Mouse (Mus musculus) forebrain, embryonic 13.5 days (tissue): ENCODE measurements around the gene Prkag3. TPM values are rescaled to one million over a fixed set of nuclear protein-coding genes. Genes with fewer than 3 reads are reported as not detected.

ENCODE experiments used
- ATAC-seq: fragments of 200-750 bp; cut with Nextera tagmentation; 2 replicates; pipeline ENCODE4 v1.8.0; 2017
- H3K27ac ChIP-seq: fragments of 300-500 bp; sonication (generic); 2 replicates; pipeline ENCODE4 v1.5.1; 2015; ENCODE audit warnings: inconsistent platforms, mild to moderate bottlenecking, moderate library complexity
- H3K27me3 ChIP-seq: fragments of 300-500 bp; sonication (generic); 2 replicates; pipeline ENCODE4 v1.6.1; 2015; ENCODE audit warnings: mild to moderate bottlenecking, inconsistent platforms
- H3K36me3 ChIP-seq: fragments of 300-500 bp; sonication (generic); 2 replicates; pipeline ENCODE4 v1.6.1; 2015; ENCODE audit warnings: mild to moderate bottlenecking, inconsistent platforms; ENCODE audit not compliant: poor library complexity, severe bottlenecking
- H3K4me1 ChIP-seq: fragments of 300-500 bp; sonication (generic); 2 replicates; pipeline ENCODE4 v1.6.1; 2015; ENCODE audit warnings: inconsistent platforms
- H3K4me2 ChIP-seq: fragments of 300-500 bp; sonication (generic); 2 replicates; pipeline ENCODE4 v1.6.1; 2015; ENCODE audit warnings: inconsistent platforms, mild to moderate bottlenecking, moderate library complexity
- H3K4me3 ChIP-seq: fragments of 300-500 bp; sonication (generic); 2 replicates; pipeline ENCODE4 v1.5.1; 2015; ENCODE audit warnings: mild to moderate bottlenecking, inconsistent platforms
- H3K9ac ChIP-seq: fragments of 300-500 bp; sonication (generic); 2 replicates; pipeline ENCODE4 v1.6.1; 2015; ENCODE audit warnings: mild to moderate bottlenecking, inconsistent platforms
- H3K9me3 ChIP-seq: fragments of 300-500 bp; sonication (generic); replicated peaks from 2 replicates; pipeline ENCODE4 v1.6.1; 2016; ENCODE audit warnings: inconsistent platforms
- whole genome bisulfite sequencing: fragments of 180-500 bp; shearing (Covaris S2); methylation state at CpG from one replicate; pipeline ENCODE4 v1.1.7; 2015; 5-methylcytosine and 5-hydroxymethylcytosine counted together
- polyA plus RNA-seq: library from polyadenylated mRNA; unstranded; fragments of >200 nt; fragmentation: Nextera tagmentation; extraction: Ambion mirVana; gene quantifications from 2 replicates; pipeline ENCODE4 v1.2.1, GENCODE M21; 2015

Prkag3 gene
- polyA plus RNA-seq = not detected in 2 replicates

DNA sequence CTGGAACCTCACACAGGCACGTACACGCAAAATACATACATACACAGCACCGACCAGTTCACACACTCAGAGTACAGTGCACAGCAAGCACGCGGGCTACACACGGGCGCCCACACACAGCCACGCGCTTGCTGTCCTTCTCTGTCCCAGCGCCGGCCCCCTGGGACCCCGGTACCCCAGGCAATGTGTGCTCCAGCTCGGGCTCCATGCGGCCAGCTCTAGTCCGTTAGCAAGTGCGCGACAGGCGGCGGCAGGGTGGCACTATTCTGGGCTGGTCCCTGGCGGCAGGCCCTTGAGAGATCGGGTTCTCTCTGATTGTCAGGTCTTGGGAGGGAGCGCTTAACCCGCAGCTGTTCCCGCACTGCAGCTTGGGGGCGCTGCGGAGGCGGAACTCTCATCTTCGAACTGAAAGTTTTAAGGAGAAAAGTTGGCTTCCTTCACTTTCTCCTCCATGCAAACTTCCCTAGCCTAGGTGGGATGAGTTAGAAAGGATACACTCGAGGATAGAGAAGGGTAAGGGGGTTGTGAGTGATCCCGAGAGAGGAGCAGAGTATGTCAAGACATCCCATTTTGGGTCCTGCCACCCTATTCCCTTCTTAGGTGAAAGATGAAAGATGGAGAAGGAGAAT lies at the start of gene Prkag3:
Gene Prkag3 (minus strand): TSS at position 579 of the 629 bp plus-strand sequence.
- Histone ChIP-seq H3K9ac (0 out of 2 replicates have a peak within 1 kb of the TSS, but pooled peaks have one; percentile 34), H3K9me3 (no peaks in the 10 kb centered on the region), H3K27ac (no peak within 1 kb of the TSS), H3K36me3 (no peaks in the 10 kb centered on the region), H3K4me3 (peak within 1 kb of the TSS; percentile 25), H3K4me2 (peak within 1 kb of the TSS; percentile 53), H3K4me1 (peaks cover 5% of the 10 kb centered on the region; the same call in 1 of the 2 replicates), H3K27me3 (peaks cover 26% of the 10 kb centered on the region)
- no peak for ATAC-seq
- 12% methylated on average over 30 of the region's 30 CpGs for WGBS

- H3K9me3 ChIP-seq = no peaks in the 10 kb centered on the region
- H3K9ac ChIP-seq = no peak overlapping the region
- H3K4me3 ChIP-seq = no peak overlapping the region
- H3K36me3 ChIP-seq = no peaks in the 10 kb centered on the region
- ATAC-seq = peak; percentile 80
- H3K4me2 ChIP-seq = peak overlapping the region; percentile 16; the same call in 1 of the 2 replicates
- 5% methylated on average over 5 of the region's 5 CpGs for WGBS
- H3K4me1 ChIP-seq = peaks cover 66% of the 10 kb centered on the region
- H3K27me3 ChIP-seq = peaks cover 98% of the 10 kb centered on the region
- H3K27ac ChIP-seq = no peak overlapping the region
Measured at GRCm38 (mm10) chr1:74797459-74797858, 48.4 kb upstream of the Prkag3 start.

DNA sequence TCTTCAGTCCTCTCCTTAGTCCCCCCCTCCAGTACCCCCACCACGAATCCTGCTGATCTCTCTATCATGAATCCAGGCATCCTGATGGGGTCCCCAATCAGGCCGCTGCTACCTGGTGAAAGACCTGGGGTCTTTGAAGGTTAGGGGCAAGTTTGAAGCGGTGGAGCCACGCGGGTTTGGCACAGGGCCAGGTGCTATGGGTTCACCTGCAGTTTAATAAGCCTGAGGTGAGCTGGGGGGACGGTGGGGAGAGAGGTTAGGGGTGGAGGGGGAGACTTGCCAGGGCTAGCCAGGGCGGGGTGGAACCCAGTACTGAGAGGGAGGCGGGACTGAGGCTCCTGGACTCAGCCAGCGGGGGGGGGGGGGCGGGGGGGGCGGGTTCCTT lies 46.1 kb upstream of the Prkag3 start:
- peak overlapping the region; percentile 27 for H3K4me3 ChIP-seq
- H3K27me3 ChIP-seq = peaks cover 99% of the 10 kb centered on the region
- no peaks in the 10 kb centered on the region for H3K36me3 ChIP-seq
- peak overlapping the region; percentile 48 for H3K4me2 ChIP-seq
- no peak overlapping the region for H3K27ac ChIP-seq
- no peak for ATAC-seq
- WGBS = 2% methylated on average over 7 of the region's 11 CpGs
- peaks cover 67% of the 10 kb centered on the region for H3K4me1 ChIP-seq
- no peaks in the 10 kb centered on the region for H3K9me3 ChIP-seq
- no peak overlapping the region for H3K9ac ChIP-seq

GRCm38 (mm10) chr1:74794487-74795144 lies 45.6 kb upstream of the Prkag3 start:
- H3K27me3 ChIP-seq = peaks cover 99% of the 10 kb centered on the region
- peak overlapping the region; percentile 37; the same call in 1 of the 2 replicates for H3K9ac ChIP-seq
- under 1% methylated on average over 32 of the region's 38 CpGs for WGBS
- ATAC-seq = no peak
- H3K36me3 ChIP-seq = no peaks in the 10 kb centered on the region
- no peak overlapping the region for H3K27ac ChIP-seq
- H3K9me3 ChIP-seq = no peaks in the 10 kb centered on the region
- H3K4me2 ChIP-seq = peak overlapping the region; percentile 48
- peaks cover 65% of the 10 kb centered on the region for H3K4me1 ChIP-seq
- H3K4me3 ChIP-seq = peak overlapping the region; percentile 27

DNA sequence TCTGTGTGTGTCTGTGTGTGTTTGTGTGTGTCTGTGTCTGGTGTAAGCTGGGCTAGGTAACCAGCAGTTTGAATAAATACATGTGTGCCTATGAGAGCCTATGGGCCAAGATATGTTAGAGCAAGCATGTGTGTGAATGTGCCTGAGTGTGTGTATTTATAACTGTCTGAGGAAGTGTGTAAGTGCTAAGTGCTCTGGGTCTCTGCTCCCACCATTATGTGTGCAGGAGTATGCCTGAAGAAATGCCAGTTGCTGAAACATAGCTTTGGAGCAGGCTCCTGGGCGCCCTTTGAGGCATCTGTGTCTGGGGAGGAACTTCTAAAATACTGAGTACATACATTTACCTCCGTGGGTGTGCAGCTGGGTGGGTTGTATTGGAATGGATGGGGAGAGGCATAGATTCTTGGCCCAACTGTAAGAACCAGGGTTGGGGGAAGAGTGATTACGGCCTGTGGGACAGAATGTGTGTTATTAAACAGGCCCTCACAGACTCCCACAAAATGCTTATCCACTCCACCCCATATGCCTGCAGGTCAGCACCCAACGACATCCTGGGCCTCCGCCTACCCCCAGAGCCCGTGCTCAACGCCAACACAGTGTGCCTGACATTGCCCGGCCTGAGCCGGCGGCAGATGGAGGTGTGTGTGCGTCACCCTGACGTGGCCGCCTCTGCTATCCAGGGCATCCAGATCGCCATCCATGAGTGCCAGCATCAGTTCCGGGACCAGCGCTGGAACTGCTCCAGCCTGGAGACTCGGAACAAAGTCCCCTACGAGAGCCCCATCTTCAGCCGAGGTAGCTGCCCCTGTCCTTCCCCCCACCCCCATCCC lies 44.0 kb upstream of the Prkag3 start:
- H3K27me3 ChIP-seq = peaks cover 100% of the 10 kb centered on the region
- H3K9ac ChIP-seq = no peak overlapping the region
- ATAC-seq = no peak
- H3K9me3 ChIP-seq = no peaks in the 10 kb centered on the region
- no peaks in the 10 kb centered on the region for H3K36me3 ChIP-seq
- H3K27ac ChIP-seq = no peak overlapping the region
- H3K4me2 ChIP-seq = no peak overlapping the region
- peaks cover 56% of the 10 kb centered on the region for H3K4me1 ChIP-seq
- 10% methylated on average over 19 of the region's 19 CpGs for WGBS
- no peak overlapping the region for H3K4me3 ChIP-seq

- peak within 1 kb of the TSS; percentile 51 for H3K9ac ChIP-seq
- H3K27ac ChIP-seq = no peak within 1 kb of the TSS
- peaks cover 100% of the 10 kb centered on the region for H3K27me3 ChIP-seq
- ATAC-seq = no peak
- H3K36me3 ChIP-seq = no peaks in the 10 kb centered on the region
- 0% methylated on average over 11 of the region's 11 CpGs for WGBS
- H3K4me1 ChIP-seq = peaks cover 39% of the 10 kb centered on the region
- H3K4me2 ChIP-seq = peak within 1 kb of the TSS; percentile 57
- no peaks in the 10 kb centered on the region for H3K9me3 ChIP-seq
- peak within 1 kb of the TSS; percentile 27 for H3K4me3 ChIP-seq
Measured at GRCm38 (mm10) chr1:74791249-74791648, 42.2 kb upstream of the Prkag3 start, which contains the start of gene Wnt10a. TSS of gene Wnt10a (plus strand) at chr1:74791516.

- Histone ChIP-seq H3K4me3 (no peak overlapping the region), H3K27me3 (peaks cover 99% of the 10 kb centered on the region), H3K27ac (no peak overlapping the region), H3K4me2 (no peak overlapping the region), H3K36me3 (no peaks in the 10 kb centered on the region), H3K9me3 (no peaks in the 10 kb centered on the region), H3K4me1 (peaks cover 38% of the 10 kb centered on the region), H3K9ac (no peak overlapping the region)
- ATAC-seq = no peak
- 5% methylated on average over 3 of the region's 3 CpGs for WGBS
Measured at GRCm38 (mm10) chr1:74790095-74790494, 41.1 kb upstream of the Prkag3 start.

- H3K27me3 ChIP-seq = peaks cover 99% of the 10 kb centered on the region
- H3K27ac ChIP-seq = no peak overlapping the region
- H3K4me1 ChIP-seq = peaks cover 32% of the 10 kb centered on the region
- H3K36me3 ChIP-seq = no peaks in the 10 kb centered on the region
- no peak overlapping the region for H3K9ac ChIP-seq
- H3K9me3 ChIP-seq = no peaks in the 10 kb centered on the region
- WGBS = 10% methylated on average over 6 of the region's 6 CpGs
- H3K4me3 ChIP-seq = no peak overlapping the region
- ATAC-seq = no peak
- H3K4me2 ChIP-seq = no peak overlapping the region
Measured at GRCm38 (mm10) chr1:74788603-74789176, 39.7 kb upstream of the Prkag3 start.

DNA sequence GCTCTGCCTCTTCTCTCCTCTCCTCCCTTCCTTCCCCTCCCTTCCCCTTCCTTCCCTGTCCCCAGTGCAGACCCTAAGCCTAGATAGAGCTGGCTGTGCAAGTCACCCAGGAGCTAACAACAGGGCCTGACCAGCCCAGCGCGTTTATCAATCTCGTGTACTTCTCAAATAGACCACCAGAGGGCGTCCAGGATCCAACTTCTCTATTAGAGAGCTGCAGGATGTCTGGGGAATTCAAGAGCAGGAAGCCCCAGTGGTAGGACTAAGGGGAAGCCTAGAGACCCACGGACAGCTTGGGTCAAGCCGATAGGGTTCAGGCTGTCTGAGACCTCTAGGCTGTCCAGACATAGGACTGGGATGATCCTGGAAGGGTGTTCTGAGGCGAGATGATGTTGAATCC lies 38.8 kb upstream of the Prkag3 start:
- Histone ChIP-seq H3K27ac (no peak overlapping the region), H3K36me3 (no peaks in the 10 kb centered on the region), H3K9ac (no peak overlapping the region), H3K9me3 (no peaks in the 10 kb centered on the region), H3K27me3 (peaks cover 99% of the 10 kb centered on the region), H3K4me2 (no peak overlapping the region), H3K4me3 (no peak overlapping the region), H3K4me1 (peaks cover 29% of the 10 kb centered on the region)
- 6% methylated on average over 7 of the region's 7 CpGs for WGBS
- ATAC-seq = peak; percentile 60

GRCm38 (mm10) chr1:74784041-74784759 lies 35.2 kb upstream of the Prkag3 start:
- peak; percentile 61 for ATAC-seq
- peaks cover 94% of the 10 kb centered on the region for H3K27me3 ChIP-seq
- H3K4me1 ChIP-seq = peaks cover 11% of the 10 kb centered on the region
- peak overlapping the region; percentile 80 for H3K4me2 ChIP-seq
- WGBS = under 1% methylated on average over 67 of the region's 67 CpGs
- H3K4me3 ChIP-seq = peak overlapping the region; percentile 46
- H3K9ac ChIP-seq = peak overlapping the region; percentile 34; the same call in 1 of the 2 replicates
- H3K9me3 ChIP-seq = no peaks in the 10 kb centered on the region
- H3K36me3 ChIP-seq = no peaks in the 10 kb centered on the region
- no peak overlapping the region for H3K27ac ChIP-seq

- ATAC-seq = no peak
- Histone ChIP-seq H3K4me2 (peak overlapping the region; percentile 80), H3K4me3 (peak overlapping the region; percentile 46), H3K27ac (no peak overlapping the region), H3K4me1 (peaks cover 11% of the 10 kb centered on the region), H3K9me3 (no peaks in the 10 kb centered on the region), H3K9ac (no peak overlapping the region), H3K36me3 (no peaks in the 10 kb centered on the region), H3K27me3 (peaks cover 94% of the 10 kb centered on the region)
- 2% methylated on average over 13 of the region's 13 CpGs for WGBS
Measured at GRCm38 (mm10) chr1:74783554-74783953, 34.5 kb upstream of the Prkag3 start.
